Mouse (Mus musculus): ENCODE results near the gene B4galnt1. TPM values are rescaled to one million over a fixed set of nuclear protein-coding genes. Genes with fewer than 3 reads are reported as not detected.

B4galnt1 gene
- total and polyA plus RNA-seq, 3 experiments = 24.6 to 66.0 (median 65.8) TPM

GRCm38 (mm10) chr10:127153323-127153722, 11.7 kb upstream of the B4galnt1 start:
- TF ChIP-seq CHD1 (IDR thresholded peaks at IDR 0.05; ENCODE audit: low read depth, low read length) (no peak), USF1 (IDR thresholded peaks at IDR 0.05; ENCODE audit: low read depth, low read length) (no peak), ELF1 (IDR thresholded peaks at IDR 0.05; ENCODE audit: low read depth, low read length) (no peak), ZKSCAN1 (IDR thresholded peaks at IDR 0.05; ENCODE audit: low read depth, low read length) (no peak), MEF2A (IDR thresholded peaks at IDR 0.05; ENCODE audit: extremely low read depth, insufficient replicate concordance, low read depth, low read length, poor library complexity, severe bottlenecking) (no peak), UBTF (IDR thresholded peaks at IDR 0.05; ENCODE audit: borderline replicate concordance, insufficient read depth, low read depth, low read length) (no peak), SIN3A (IDR thresholded peaks at IDR 0.05; ENCODE audit: low read length) (no peak), MXI1 (IDR thresholded peaks at IDR 0.05; ENCODE audit: low read depth, low read length) (no peak), SMC3 (IDR thresholded peaks at IDR 0.05; ENCODE audit: low read depth, low read length) (no peak)
- Histone ChIP-seq H3K4me3 (ENCODE audit: control insufficient read depth in 1 of 2, insufficient read depth in 1 of 2, low read depth in 2 of 2, low read length in 2 of 2) (no peak overlapping the region), H3K36me3 (ENCODE audit: control insufficient read depth in 1 of 2, insufficient read depth in 2 of 2, low read length in 2 of 2) (no peaks in the 10 kb centered on the region), H3K27me3 (ENCODE audit: control insufficient read depth in 1 of 2, insufficient read depth in 2 of 2, low read length in 2 of 2) (no peaks in the 10 kb centered on the region), H3K27ac (ENCODE audit: control insufficient read depth, low read depth, low read length) (no peak overlapping the region), H3K79me2 (ENCODE audit: control insufficient read depth, insufficient read depth, low read length, poor library complexity) (no peaks in the 10 kb centered on the region), H3K9me3 (replicated peaks; ENCODE audit: insufficient read depth, low read length) (no peaks in the 10 kb centered on the region), H3K4me1 (ENCODE audit: control insufficient read depth in 1 of 2, insufficient read depth in 2 of 2, low read length in 2 of 2) (peaks cover 0 to 2% of the 10 kb centered on the region in 2 experiments; a peak in 1 of 4 replicates), H3K9ac (ENCODE audit: control insufficient read depth, low read depth, low read length, poor library complexity, severe bottlenecking) (no peak overlapping the region)
- no peak for DNase-seq (ENCODE audit: low read depth, low spot score)

DNA sequence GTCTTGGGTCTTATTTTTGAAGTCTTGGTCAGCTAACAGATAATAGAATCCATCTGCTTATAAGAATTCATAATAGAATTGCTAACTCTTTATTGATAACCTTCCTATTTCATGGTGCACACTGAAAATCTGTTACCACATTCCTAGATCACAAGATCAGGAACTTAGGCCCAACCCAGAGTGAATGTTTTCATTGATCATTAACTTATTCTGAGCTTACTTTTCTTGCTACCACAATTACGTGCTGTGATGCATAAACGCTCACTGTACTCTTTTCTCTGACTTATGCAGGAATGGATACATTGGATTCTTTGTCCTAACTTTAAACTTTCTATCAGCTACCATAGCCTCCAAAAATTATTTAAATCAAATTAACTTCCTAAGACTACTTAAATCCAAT, 10.8 kb upstream of the B4galnt1 start:
- no peak for DNase-seq (ENCODE audit: low read depth, low spot score)
- H3K9ac ChIP-seq (ENCODE audit: control insufficient read depth, low read depth, low read length, poor library complexity, severe bottlenecking) = no peak overlapping the region
- peaks cover 0 to 4% of the 10 kb centered on the region in 2 experiments; a peak in 1 of 4 replicates for H3K4me1 ChIP-seq (ENCODE audit: control insufficient read depth in 1 of 2, insufficient read depth in 2 of 2, low read length in 2 of 2)
- H3K27ac ChIP-seq (ENCODE audit: control insufficient read depth, low read depth, low read length) = no peak overlapping the region
- TF ChIP-seq MYB (IDR thresholded peaks at IDR 0.05; ENCODE audit: low read depth, low read length) (no peak), E2F4 (IDR thresholded peaks at IDR 0.05; ENCODE audit: borderline replicate concordance, low read depth, low read length) (no peak), MAZ (IDR thresholded peaks at IDR 0.05; ENCODE audit: low read depth, low read length) (no peak), UBTF (IDR thresholded peaks at IDR 0.05; ENCODE audit: borderline replicate concordance, insufficient read depth, low read depth, low read length) (no peak), TCF12 (IDR thresholded peaks at IDR 0.05; ENCODE audit: low read depth, low read length) (no peak)
- H3K36me3 ChIP-seq (ENCODE audit: control insufficient read depth in 1 of 2, insufficient read depth in 2 of 2, low read length in 2 of 2) = no peaks in the 10 kb centered on the region
- no peaks in the 10 kb centered on the region for H3K9me3 ChIP-seq (replicated peaks; ENCODE audit: insufficient read depth, low read length)
- no peaks in the 10 kb centered on the region for H3K79me2 ChIP-seq (ENCODE audit: control insufficient read depth, insufficient read depth, low read length, poor library complexity)
- H3K27me3 ChIP-seq (ENCODE audit: control insufficient read depth in 1 of 2, insufficient read depth in 2 of 2, low read length in 2 of 2) = no peaks in the 10 kb centered on the region
- H3K4me3 ChIP-seq (ENCODE audit: control insufficient read depth in 1 of 2, insufficient read depth in 1 of 2, low read depth in 2 of 2, low read length in 2 of 2) = no peak overlapping the region

DNA sequence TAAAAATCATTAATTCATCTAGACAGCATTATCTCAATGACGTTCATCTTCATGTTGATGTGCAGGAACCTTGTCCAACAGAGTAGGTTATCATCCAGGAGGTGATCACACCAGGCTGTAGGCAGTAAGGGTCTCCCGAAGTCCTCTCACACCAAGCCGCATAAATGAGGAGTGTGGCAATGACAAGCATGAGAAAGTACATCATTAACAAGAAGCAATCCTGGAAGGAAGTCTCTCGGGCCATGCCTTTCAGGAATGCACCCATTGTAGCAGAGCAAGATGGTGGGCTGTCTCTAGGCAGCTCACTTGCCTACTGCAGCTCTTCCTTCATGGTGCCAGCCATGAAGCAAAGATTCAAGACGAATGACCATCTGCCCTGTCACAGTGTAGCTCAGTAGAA, 10.4 kb upstream of the B4galnt1 start:
- no peak overlapping the region for H3K9ac ChIP-seq (ENCODE audit: control insufficient read depth, low read depth, low read length, poor library complexity, severe bottlenecking)
- H3K79me2 ChIP-seq (ENCODE audit: control insufficient read depth, insufficient read depth, low read length, poor library complexity) = no peaks in the 10 kb centered on the region
- TF ChIP-seq POLR2AphosphoS2 (IDR thresholded peaks at IDR 0.05; ENCODE audit: low read length) = no peak
- TF ChIP-seq NRF1 (IDR thresholded peaks at IDR 0.05; ENCODE audit: insufficient read depth, low read depth, low read length, poor library complexity, severe bottlenecking) = no peak
- no peak for TF ChIP-seq JUND (IDR thresholded peaks at IDR 0.05; ENCODE audit: low read depth, low read length)
- TF ChIP-seq EP300 (IDR thresholded peaks at IDR 0.05; ENCODE audit: low read depth in 1 of 2, low read length in 2 of 2) = no peak
- TF ChIP-seq UBTF (IDR thresholded peaks at IDR 0.05; ENCODE audit: borderline replicate concordance, insufficient read depth, low read depth, low read length) = no peak
- TF ChIP-seq RAD21 (IDR thresholded peaks at IDR 0.05; ENCODE audit: low read depth, low read length) = no peak
- no peak for TF ChIP-seq GATA1 (IDR thresholded peaks at IDR 0.05; ENCODE audit: low read depth, low read length)
- no peak for TF ChIP-seq CTCF (IDR thresholded peaks at IDR 0.05 in 2 of 3, conservative IDR thresholded peaks at IDR 0.05 in 1 of 3; ENCODE audit: control insufficient read depth in 1 of 3, insufficient read depth in 1 of 3, low read depth in 2 of 3, low read length in 3 of 3, poor library complexity in 1 of 3, severe bottlenecking in 1 of 3)
- TF ChIP-seq ELF1 (IDR thresholded peaks at IDR 0.05; ENCODE audit: low read depth, low read length) = no peak
- TF ChIP-seq TAL1 (IDR thresholded peaks at IDR 0.05; ENCODE audit: low read length) = no peak
- no peak for TF ChIP-seq MEF2A (IDR thresholded peaks at IDR 0.05; ENCODE audit: extremely low read depth, insufficient replicate concordance, low read depth, low read length, poor library complexity, severe bottlenecking)
- TF ChIP-seq E2F4 (IDR thresholded peaks at IDR 0.05; ENCODE audit: borderline replicate concordance, low read depth, low read length) = no peak
- TF ChIP-seq TBP (IDR thresholded peaks at IDR 0.05; ENCODE audit: low read depth, low read length) = no peak
- no peak for TF ChIP-seq POLR2AphosphoS5 (IDR thresholded peaks at IDR 0.05; ENCODE audit: borderline replicate concordance, low read depth, low read length)
- no peak for DNase-seq (ENCODE audit: low read depth, low spot score)
- H3K27me3 ChIP-seq (ENCODE audit: control insufficient read depth in 1 of 2, insufficient read depth in 2 of 2, low read length in 2 of 2) = no peaks in the 10 kb centered on the region
- H3K27ac ChIP-seq (ENCODE audit: control insufficient read depth, low read depth, low read length) = no peak overlapping the region
- no peaks in the 10 kb centered on the region for H3K9me3 ChIP-seq (replicated peaks; ENCODE audit: insufficient read depth, low read length)
- H3K4me1 ChIP-seq (ENCODE audit: control insufficient read depth in 1 of 2, insufficient read depth in 2 of 2, low read length in 2 of 2) = peaks cover 0 to 4% of the 10 kb centered on the region in 2 experiments; a peak in 1 of 4 replicates
- no peak overlapping the region for H3K4me3 ChIP-seq (ENCODE audit: control insufficient read depth in 1 of 2, insufficient read depth in 1 of 2, low read depth in 2 of 2, low read length in 2 of 2)
- no peaks in the 10 kb centered on the region for H3K36me3 ChIP-seq (ENCODE audit: control insufficient read depth in 1 of 2, insufficient read depth in 2 of 2, low read length in 2 of 2)

All from MEL (cell line).